Mouse (Mus musculus): ENCODE measurements at regions not wholly inside any gene's neighbourhood (a gene's known extent, or its start where the extent isn't known, plus 50 kb on each side); places are given as distances from the start of the nearest gene placed in this dataset.

GRCm38 (mm10) chr5:42473493-42473892 is 405.7 kb downstream of the Gm16223 start:
- TF ChIP-seq CTCF (IDR thresholded peaks at IDR 0.05; ENCODE audit: low read depth) (no peak), EP300 (IDR thresholded peaks at IDR 0.05; ENCODE audit: low read depth) (no peak)
